12 mouse cellular contexts compared by ENCODE assay signal in genomic region chr5:144866923-144867322, GRCm38 (mm10).
DNase-seq lines count a peak whose midpoint lies in the region; ATAC-seq and TF ChIP-seq lines count a peak whose summit lies in the region.
"Had no signal": no experiment of that assay in that cellular context is flagged by ENCODE, and none has a peak within 500 bp of the region (broad histone marks: within the 10 kb centered on the region; RNA-seq: fewer than 3 reads in every experiment).

No protein-coding gene starts in this region.

- no peak overlapping the region for H3K4me3 ChIP-seq in forebrain, embryonic 11.5 days (ENCODE audit: low read depth, low read length)
- H3K4me3 ChIP-seq in forebrain, embryonic 14.5 days (ENCODE audit: low read depth, low read length): no peak overlapping the region
- no peak overlapping the region for H3K4me3 ChIP-seq in left cerebral cortex, adult 2 months
- no peak overlapping the region for H3K4me3 ChIP-seq in E14TG2a.4 (replicated peaks; ENCODE audit: low read length)
- no peak overlapping the region for H3K4me3 ChIP-seq in embryonic fibroblast, embryonic 13.5 days (ENCODE audit: insufficient read depth, low read length)
- H3K4me3 ChIP-seq: heart, embryonic 15.5 days; limb, embryonic 12.5 days had no signal

- H3K36me3 ChIP-seq in forebrain, embryonic 11.5 days (ENCODE audit: control insufficient read depth, insufficient read depth, low read length): no peaks in the 10 kb centered on the region
- H3K36me3 ChIP-seq in forebrain, embryonic 14.5 days (ENCODE audit: control insufficient read depth, insufficient read depth, low read length): no peaks in the 10 kb centered on the region
- no peaks in the 10 kb centered on the region for H3K36me3 ChIP-seq in E14TG2a.4 (ENCODE audit: insufficient read depth, low read length)
- H3K36me3 ChIP-seq: heart, embryonic 15.5 days; limb, embryonic 12.5 days had no signal

- WGBS in forebrain, embryonic 11.5 days: 89% methylated on average over 8 of the region's 8 CpGs
- 72% methylated on average over 8 of the region's 8 CpGs for WGBS in forebrain, embryonic 14.5 days

- peak; percentile 50 for DNase-seq in forebrain, embryonic 11.5 days (ENCODE audit: low spot score)
- DNase-seq in forebrain, embryonic 14.5 days (ENCODE audit: low spot score): no peak
- DNase-seq in left cerebral cortex, adult 2 months (ENCODE audit: extremely low spot score in 1 of 2, low spot score in 2 of 2): no peak
- no peak for DNase-seq in left cerebral cortex, postnatal 10 days (ENCODE audit: extremely low spot score in 1 of 2, low spot score in 2 of 2)
- DNase-seq in right cerebral cortex, postnatal 14 days: no peak
- DNase-seq in cerebellum, adult 18-20 months: no peak
- DNase-seq: adrenal gland, postnatal 25 days; cerebellum, postnatal 25 days had no signal

- ATAC-seq in forebrain, embryonic 11.5 days (replicated peaks; ENCODE audit: low FRiP score): no peak
- no peak for ATAC-seq in forebrain, embryonic 14.5 days

- H3K27me3 ChIP-seq in forebrain, embryonic 11.5 days (ENCODE audit: control insufficient read depth, insufficient read depth, low read length): no peaks in the 10 kb centered on the region
- H3K27me3 ChIP-seq in forebrain, embryonic 14.5 days (replicated peaks; ENCODE audit: control insufficient read depth, insufficient read depth, low read length): no peaks in the 10 kb centered on the region
- no peaks in the 10 kb centered on the region for H3K27me3 ChIP-seq in E14TG2a.4 (ENCODE audit: insufficient read depth, low read length)
- H3K27me3 ChIP-seq: heart, embryonic 15.5 days; limb, embryonic 12.5 days had no signal

- no peak overlapping the region for H3K9ac ChIP-seq in forebrain, embryonic 11.5 days (ENCODE audit: low read length)
- H3K9ac ChIP-seq in forebrain, embryonic 14.5 days (ENCODE audit: low read length): no peak overlapping the region
- H3K9ac ChIP-seq: heart, embryonic 15.5 days; limb, embryonic 12.5 days had no signal

- peak; percentile 44 for TF ChIP-seq CTCF in left cerebral cortex, adult 2 months (IDR thresholded peaks at IDR 0.05)
- TF ChIP-seq CTCF in E14TG2a.4 (conservative IDR thresholded peaks at IDR 0.05; ENCODE audit: low read length): peak; percentile 43
- TF ChIP-seq CTCF in embryonic fibroblast, embryonic 13.5 days (IDR thresholded peaks at IDR 0.05; ENCODE audit: borderline replicate concordance, insufficient read depth, low read length): peak; percentile 36; the same call in 1 of the 2 replicates

- TF ChIP-seq POLR2A in embryonic fibroblast, embryonic 13.5 days (IDR thresholded peaks at IDR 0.05; ENCODE audit: low read depth, low read length): no peak

- no peak overlapping the region for H3K27ac ChIP-seq in forebrain, embryonic 11.5 days (ENCODE audit: low read depth, low read length)
- H3K27ac ChIP-seq in forebrain, embryonic 14.5 days (ENCODE audit: low read depth, low read length): no peak overlapping the region
- H3K27ac ChIP-seq in left cerebral cortex, adult 2 months: no peak overlapping the region
- no peak overlapping the region for H3K27ac ChIP-seq in embryonic fibroblast, embryonic 13.5 days (ENCODE audit: insufficient read depth, low read length)
- H3K27ac ChIP-seq: heart, embryonic 15.5 days; limb, embryonic 12.5 days had no signal

- no peaks in the 10 kb centered on the region for H3K4me1 ChIP-seq in forebrain, embryonic 11.5 days (replicated peaks; ENCODE audit: control insufficient read depth, insufficient read depth, low read length)
- no peaks in the 10 kb centered on the region for H3K4me1 ChIP-seq in forebrain, embryonic 14.5 days (ENCODE audit: control insufficient read depth, insufficient read depth, low read length)
- peaks cover 18% of the 10 kb centered on the region for H3K4me1 ChIP-seq in E14TG2a.4 (replicated peaks; ENCODE audit: low read depth, low read length)
- H3K4me1 ChIP-seq in embryonic fibroblast, embryonic 13.5 days (ENCODE audit: control insufficient read depth, insufficient read depth, low read length): no peaks in the 10 kb centered on the region

- no peaks in the 10 kb centered on the region for H3K9me3 ChIP-seq in forebrain, embryonic 11.5 days (ENCODE audit: control insufficient read depth, low read length)
- H3K9me3 ChIP-seq in forebrain, embryonic 14.5 days (replicated peaks; ENCODE audit: control insufficient read depth, low read length): no peaks in the 10 kb centered on the region
- H3K9me3 ChIP-seq in E14TG2a.4 (ENCODE audit: low read length): no peaks in the 10 kb centered on the region
- H3K9me3 ChIP-seq: heart, embryonic 15.5 days; limb, embryonic 12.5 days had no signal

- H3K4me2 ChIP-seq in forebrain, embryonic 11.5 days (ENCODE audit: low read depth, low read length, severe bottlenecking): no peak overlapping the region
- no peak overlapping the region for H3K4me2 ChIP-seq in forebrain, embryonic 14.5 days (ENCODE audit: low read length)
- H3K4me2 ChIP-seq: heart, embryonic 15.5 days; limb, embryonic 12.5 days had no signal

- intact Hi-C loops in left cerebral cortex, adult 2 months (cut with DNase I): no loop called here
- intact Hi-C loops in left cerebral cortex, postnatal 10 days (cut with DNase I): no loop called here
